Mouse (Mus musculus) olfactory bulb, adult 2 months (tissue): ENCODE data around the gene Hist1h2ah.

Source experiments
- CTCF ChIP-seq: fragments of 200-500 bp; IDR thresholded peaks from 2 replicates; pipeline ENCODE4 v1.5.1; 2012; ENCODE audit warnings: low read depth, mild to moderate bottlenecking, low read length, moderate library complexity; ENCODE audit not compliant: insufficient read depth
- POLR2A ChIP-seq: fragments of 200-500 bp; IDR thresholded peaks from 2 replicates; pipeline ENCODE4 v1.6.1; 2012; ENCODE audit warnings: mild to moderate bottlenecking, low read depth, low read length, moderate library complexity; ENCODE audit not compliant: insufficient read depth

DNA sequence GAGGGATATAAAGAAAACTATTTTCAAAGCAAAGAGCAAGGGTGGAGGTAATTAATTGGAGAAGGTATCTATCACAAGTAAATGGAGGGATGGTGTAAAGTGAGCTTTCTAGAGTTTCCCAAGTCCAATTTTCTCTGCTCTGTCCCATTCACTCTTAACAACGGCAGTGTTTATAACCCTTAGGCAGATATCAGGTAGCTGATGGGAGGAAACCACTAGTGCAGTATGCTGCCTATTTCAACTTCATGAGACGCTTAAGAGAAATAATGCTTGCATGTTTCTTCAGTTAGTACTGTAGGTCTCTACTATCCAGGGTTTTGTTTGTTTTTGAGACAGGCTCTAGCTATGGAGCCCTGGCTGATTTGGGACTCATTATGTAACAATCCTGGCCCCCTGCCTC is 2.0 kb upstream of the Hist1h2ah start:
- TF ChIP-seq POLR2A = no peak
- TF ChIP-seq CTCF = no peak
